Mouse (Mus musculus): ENCODE measurements around the gene Ly6g6c.
"Not testable (repeated sequence)": the region's sequence is repeated elsewhere in the genome, so short reads cannot be mapped to it uniquely, and the experiment has no call there.

Ly6g6c gene

GRCm38 (mm10) chr17:35031272-35031671 lies 33.9 kb upstream of the Ly6g6c start:
- no peak for ATAC-seq (ENCODE audit: low TSS enrichment)

GRCm38 (mm10) chr17:35031880-35032279 lies 33.3 kb upstream of the Ly6g6c start:
- ATAC-seq (ENCODE audit: low TSS enrichment): no peak

- no peak for ATAC-seq (ENCODE audit: low TSS enrichment)
Measured at GRCm38 (mm10) chr17:35032323-35032870, 32.8 kb upstream of the Ly6g6c start.

- ATAC-seq (ENCODE audit: low TSS enrichment): not testable (repeated sequence)
Measured at GRCm38 (mm10) chr17:35033703-35034102, 31.5 kb upstream of the Ly6g6c start.

GRCm38 (mm10) chr17:35034896-35035295 lies 30.3 kb upstream of the Ly6g6c start:
- ATAC-seq (ENCODE audit: low TSS enrichment): no peak

GRCm38 (mm10) chr17:35039121-35039873 lies 25.9 kb upstream of the Ly6g6c start:
- ATAC-seq (ENCODE audit: low TSS enrichment): peak; percentile 85; the same call in 1 of the 2 replicates

- ATAC-seq (ENCODE audit: low TSS enrichment): no peak
Measured at GRCm38 (mm10) chr17:35043794-35044193, 21.4 kb upstream of the Ly6g6c start.

- ATAC-seq (ENCODE audit: low TSS enrichment): no peak
Measured at GRCm38 (mm10) chr17:35044904-35045806, 20.0 kb upstream of the Ly6g6c start.

GRCm38 (mm10) chr17:35045807-35046680 lies 19.1 kb upstream of the Ly6g6c start:
- ATAC-seq (ENCODE audit: low TSS enrichment): no peak

- peak; percentile 97 for ATAC-seq (ENCODE audit: low TSS enrichment)
Measured at GRCm38 (mm10) chr17:35046681-35047455, 18.3 kb upstream of the Ly6g6c start, which contains the start of gene Msh5. TSS of gene Msh5 (minus strand) at chr17:35046745.

GRCm38 (mm10) chr17:35047688-35048087 lies 17.5 kb upstream of the Ly6g6c start:
- no peak for ATAC-seq (ENCODE audit: low TSS enrichment)

- no peak for ATAC-seq (ENCODE audit: low TSS enrichment)
Measured at GRCm38 (mm10) chr17:35048149-35048931, 16.8 kb upstream of the Ly6g6c start.

- ATAC-seq (ENCODE audit: low TSS enrichment): no peak
Measured at GRCm38 (mm10) chr17:35048932-35049440, 16.2 kb upstream of the Ly6g6c start.

- no peak for ATAC-seq (ENCODE audit: low TSS enrichment)
Measured at GRCm38 (mm10) chr17:35049561-35050016, 15.6 kb upstream of the Ly6g6c start, which contains the start of gene Clic1. TSS of gene Clic1 (plus strand) at chr17:35049966.

- no peak for ATAC-seq (ENCODE audit: low TSS enrichment)
Measured at GRCm38 (mm10) chr17:35050126-35050750, 14.9 kb upstream of the Ly6g6c start.

GRCm38 (mm10) chr17:35051156-35052086 lies 13.8 kb upstream of the Ly6g6c start:
- ATAC-seq (ENCODE audit: low TSS enrichment): no peak

- ATAC-seq (ENCODE audit: low TSS enrichment): no peak
Measured at GRCm38 (mm10) chr17:35052271-35052798, 12.9 kb upstream of the Ly6g6c start.

Measured in frontal cortex, adult (tissue).